Mouse (Mus musculus) cerebellum, adult 2 months (tissue): ENCODE results near the gene Zfp14.

Experiments used
- CTCF ChIP-seq: fragments of 200-500 bp; IDR thresholded peaks from 2 replicates; pipeline ENCODE4 v1.5.1; 2011; ENCODE audit warnings: low read depth, mild to moderate bottlenecking, control low read depth, low read length, moderate library complexity, borderline replicate concordance; ENCODE audit not compliant: insufficient read depth
- POLR2A ChIP-seq: fragments of 200-500 bp; IDR thresholded peaks from 2 replicates; pipeline ENCODE4 v1.6.1; 2011; ENCODE audit warnings: low read length, control low read depth, borderline replicate concordance; ENCODE audit not compliant: insufficient read depth

GRCm38 (mm10) chr7:29989031-29989430 lies 62.1 kb downstream of the Zfp14 start:
- no peak for TF ChIP-seq CTCF
- no peak for TF ChIP-seq POLR2A
